Mouse (Mus musculus): Measurements from ENCODE around the gene Tbc1d12. TPM values are rescaled to one million over a fixed set of nuclear protein-coding genes. Genes with fewer than 3 reads are reported as not detected.

Gene Tbc1d12
- polyA plus RNA-seq (2012) = 0.95 and 1.5 TPM in 2 replicates

GRCm38 (mm10) chr19:38836438-38837170 lies at the start of gene Tbc1d12:
Gene Tbc1d12 (plus strand): TSS chr19:38836579.

GRCm38 (mm10) chr19:38818766-38819426 lies 17.5 kb upstream of the Tbc1d12 start, which contains the start of gene Noc3l:
Gene Noc3l (minus strand): TSS chr19:38819237.

GRCm38 (mm10) chr19:38930788-38931565 lies 94.6 kb downstream of the Tbc1d12 start, which contains the start of gene Hells:
Gene Hells (plus strand): TSS chr19:38930915.

Other genes starting within 250 kb of the Tbc1d12 start
- 2.4 and 2.8 TPM in 2 replicates for gene Noc3l, start 17.3 kb upstream of the Tbc1d12 start, polyA plus RNA-seq (2012)
- 7.0 and 7.4 TPM in 2 replicates for gene Hells, start 94.3 kb downstream of the Tbc1d12 start, polyA plus RNA-seq (2012)
- gene Cyp2c55, start 170.4 kb downstream of the Tbc1d12 start, polyA plus RNA-seq (2012) = not detected in 2 replicates
- gene Cyp2c65, start 224.4 kb downstream of the Tbc1d12 start, polyA plus RNA-seq (2012) = 0.05 TPM in 1 of 2 replicates, not detected in the other

All from megakaryocyte-erythroid progenitor cell, adult 5 weeks (primary cell).